Mouse (Mus musculus): ENCODE measurements around the gene Tcf7l2. TPM values are rescaled to one million over a fixed set of nuclear protein-coding genes. Genes with fewer than 3 reads are reported as not detected.

Tcf7l2 gene
- polyA plus RNA-seq, 1 experiment from 2014 or later: 60.6 TPM

- H3K27ac ChIP-seq (ENCODE audit: low read depth, low read length): no peak overlapping the region
- H3K4me2 ChIP-seq (ENCODE audit: low read depth): no peak overlapping the region
- no peak for DNase-seq (ENCODE audit: low spot score)
- no peaks in the 10 kb centered on the region for H3K27me3 ChIP-seq (ENCODE audit: control insufficient read depth, insufficient read depth, low read length)
- H3K4me1 ChIP-seq (ENCODE audit: control insufficient read depth, insufficient read depth, low read length): peaks cover 44% of the 10 kb centered on the region
- ATAC-seq (ENCODE audit: insufficient read depth, low FRiP score, low TSS enrichment): no peak
- H3K4me3 ChIP-seq (ENCODE audit: low read depth, low read length): no peak overlapping the region
- WGBS: 62% methylated on average over 10 of the region's 10 CpGs
- no peaks in the 10 kb centered on the region for H3K36me3 ChIP-seq (ENCODE audit: control insufficient read depth, insufficient read depth, low read length)
- H3K9ac ChIP-seq (ENCODE audit: low read length): no peak overlapping the region
- no peaks in the 10 kb centered on the region for H3K9me3 ChIP-seq (ENCODE audit: control insufficient read depth, low read length)
Measured at GRCm38 (mm10) chr19:55839036-55839555, 97.5 kb downstream of the Tcf7l2 start.

- no peak for DNase-seq (ENCODE audit: low spot score)
- no peak overlapping the region for H3K27ac ChIP-seq (ENCODE audit: low read depth, low read length)
- no peak overlapping the region for H3K4me2 ChIP-seq (ENCODE audit: low read depth)
- H3K9ac ChIP-seq (ENCODE audit: low read length): no peak overlapping the region
- no peak for ATAC-seq (ENCODE audit: insufficient read depth, low FRiP score, low TSS enrichment)
- no peak overlapping the region for H3K4me3 ChIP-seq (ENCODE audit: low read depth, low read length)
- H3K9me3 ChIP-seq (ENCODE audit: control insufficient read depth, low read length): no peaks in the 10 kb centered on the region
- H3K4me1 ChIP-seq (ENCODE audit: control insufficient read depth, insufficient read depth, low read length): peaks cover 50% of the 10 kb centered on the region
- 61% methylated on average over 10 of the region's 10 CpGs for WGBS
- no peaks in the 10 kb centered on the region for H3K36me3 ChIP-seq (ENCODE audit: control insufficient read depth, insufficient read depth, low read length)
- H3K27me3 ChIP-seq (ENCODE audit: control insufficient read depth, insufficient read depth, low read length): no peaks in the 10 kb centered on the region
Measured at GRCm38 (mm10) chr19:55840499-55841121, 99.0 kb downstream of the Tcf7l2 start.

- H3K4me3 ChIP-seq (ENCODE audit: low read depth, low read length): no peak overlapping the region
- H3K4me1 ChIP-seq (ENCODE audit: control insufficient read depth, insufficient read depth, low read length): peaks cover 38% of the 10 kb centered on the region
- no peak overlapping the region for H3K9ac ChIP-seq (ENCODE audit: low read length)
- DNase-seq (ENCODE audit: low spot score) (no peak), ATAC-seq (ENCODE audit: insufficient read depth, low FRiP score, low TSS enrichment) (no peak)
- H3K9me3 ChIP-seq (ENCODE audit: control insufficient read depth, low read length): no peaks in the 10 kb centered on the region
- no peak overlapping the region for H3K4me2 ChIP-seq (ENCODE audit: low read depth)
- H3K36me3 ChIP-seq (ENCODE audit: control insufficient read depth, insufficient read depth, low read length): no peaks in the 10 kb centered on the region
- H3K27ac ChIP-seq (ENCODE audit: low read depth, low read length): no peak overlapping the region
- H3K27me3 ChIP-seq (ENCODE audit: control insufficient read depth, insufficient read depth, low read length): no peaks in the 10 kb centered on the region
- WGBS: 61% methylated on average over 7 of the region's 7 CpGs
Measured at GRCm38 (mm10) chr19:55842046-55842445, 100.4 kb downstream of the Tcf7l2 start.

- ATAC-seq (ENCODE audit: insufficient read depth, low FRiP score, low TSS enrichment): no peak
- Histone ChIP-seq H3K9me3 (ENCODE audit: control insufficient read depth, low read length) (no peaks in the 10 kb centered on the region), H3K36me3 (ENCODE audit: control insufficient read depth, insufficient read depth, low read length) (no peaks in the 10 kb centered on the region), H3K27ac (ENCODE audit: low read depth, low read length) (no peak overlapping the region), H3K9ac (ENCODE audit: low read length) (no peak overlapping the region), H3K4me2 (ENCODE audit: low read depth) (no peak overlapping the region), H3K4me3 (ENCODE audit: low read depth, low read length) (no peak overlapping the region), H3K27me3 (ENCODE audit: control insufficient read depth, insufficient read depth, low read length) (no peaks in the 10 kb centered on the region), H3K4me1 (ENCODE audit: control insufficient read depth, insufficient read depth, low read length) (peaks cover 27% of the 10 kb centered on the region)
- WGBS: 82% methylated on average over 11 of the region's 11 CpGs
- DNase-seq (ENCODE audit: low spot score): no peak
Measured at GRCm38 (mm10) chr19:55843111-55843887, 101.7 kb downstream of the Tcf7l2 start.

- Histone ChIP-seq H3K9me3 (ENCODE audit: control insufficient read depth, low read length) (no peaks in the 10 kb centered on the region), H3K4me3 (ENCODE audit: low read depth, low read length) (no peak overlapping the region), H3K9ac (ENCODE audit: low read length) (no peak overlapping the region), H3K27ac (ENCODE audit: low read depth, low read length) (no peak overlapping the region), H3K4me1 (ENCODE audit: control insufficient read depth, insufficient read depth, low read length) (peaks cover 8% of the 10 kb centered on the region), H3K4me2 (ENCODE audit: low read depth) (no peak overlapping the region), H3K36me3 (ENCODE audit: control insufficient read depth, insufficient read depth, low read length) (no peaks in the 10 kb centered on the region), H3K27me3 (ENCODE audit: control insufficient read depth, insufficient read depth, low read length) (no peaks in the 10 kb centered on the region)
- ATAC-seq (ENCODE audit: insufficient read depth, low FRiP score, low TSS enrichment) (no peak), DNase-seq (ENCODE audit: low spot score) (no peak)
- WGBS: 66% methylated on average over 2 of the region's 2 CpGs
Measured at GRCm38 (mm10) chr19:55845702-55846101, 104.1 kb downstream of the Tcf7l2 start.

GRCm38 (mm10) chr19:55846256-55846655 is 104.6 kb downstream of the Tcf7l2 start:
- Histone ChIP-seq H3K9me3 (ENCODE audit: control insufficient read depth, low read length) (no peaks in the 10 kb centered on the region), H3K4me1 (ENCODE audit: control insufficient read depth, insufficient read depth, low read length) (peaks cover 5% of the 10 kb centered on the region; the same call in 1 of the 2 replicates), H3K36me3 (ENCODE audit: control insufficient read depth, insufficient read depth, low read length) (no peaks in the 10 kb centered on the region), H3K27ac (ENCODE audit: low read depth, low read length) (no peak overlapping the region), H3K9ac (ENCODE audit: low read length) (no peak overlapping the region), H3K27me3 (ENCODE audit: control insufficient read depth, insufficient read depth, low read length) (no peaks in the 10 kb centered on the region), H3K4me2 (ENCODE audit: low read depth) (no peak overlapping the region), H3K4me3 (ENCODE audit: low read depth, low read length) (no peak overlapping the region)
- ATAC-seq (ENCODE audit: insufficient read depth, low FRiP score, low TSS enrichment) (no peak), DNase-seq (ENCODE audit: low spot score) (no peak)
- WGBS: 89% methylated on average over 6 of the region's 6 CpGs

GRCm38 (mm10) chr19:55847043-55847442 is 105.4 kb downstream of the Tcf7l2 start:
- no peaks in the 10 kb centered on the region for H3K9me3 ChIP-seq (ENCODE audit: control insufficient read depth, low read length)
- no peaks in the 10 kb centered on the region for H3K36me3 ChIP-seq (ENCODE audit: control insufficient read depth, insufficient read depth, low read length)
- ATAC-seq (ENCODE audit: insufficient read depth, low FRiP score, low TSS enrichment) (no peak), DNase-seq (ENCODE audit: low spot score) (no peak)
- H3K4me1 ChIP-seq (ENCODE audit: control insufficient read depth, insufficient read depth, low read length): peaks cover 5% of the 10 kb centered on the region; the same call in 1 of the 2 replicates
- no peaks in the 10 kb centered on the region for H3K27me3 ChIP-seq (ENCODE audit: control insufficient read depth, insufficient read depth, low read length)
- no peak overlapping the region for H3K4me3 ChIP-seq (ENCODE audit: low read depth, low read length)
- no peak overlapping the region for H3K4me2 ChIP-seq (ENCODE audit: low read depth)
- 68% methylated on average over 4 of the region's 4 CpGs for WGBS
- H3K27ac ChIP-seq (ENCODE audit: low read depth, low read length): no peak overlapping the region
- H3K9ac ChIP-seq (ENCODE audit: low read length): no peak overlapping the region

GRCm38 (mm10) chr19:55850402-55851078 is 108.9 kb downstream of the Tcf7l2 start:
- no peak overlapping the region for H3K27ac ChIP-seq (ENCODE audit: low read depth, low read length)
- WGBS: 89% methylated on average over 8 of the region's 8 CpGs
- no peaks in the 10 kb centered on the region for H3K36me3 ChIP-seq (ENCODE audit: control insufficient read depth, insufficient read depth, low read length)
- DNase-seq (ENCODE audit: low spot score): no peak
- H3K9ac ChIP-seq (ENCODE audit: low read length): no peak overlapping the region
- H3K4me2 ChIP-seq (ENCODE audit: low read depth): no peak overlapping the region
- no peak overlapping the region for H3K4me3 ChIP-seq (ENCODE audit: low read depth, low read length)
- ATAC-seq (ENCODE audit: insufficient read depth, low FRiP score, low TSS enrichment): no peak
- 0 out of 2 replicates have a peak, but pooled peaks cover 3% of the 10 kb centered on the region for H3K4me1 ChIP-seq (ENCODE audit: control insufficient read depth, insufficient read depth, low read length)
- no peaks in the 10 kb centered on the region for H3K27me3 ChIP-seq (ENCODE audit: control insufficient read depth, insufficient read depth, low read length)
- no peaks in the 10 kb centered on the region for H3K9me3 ChIP-seq (ENCODE audit: control insufficient read depth, low read length)

All from neural tube, embryonic 11.5 days (tissue).